Mouse (Mus musculus): ENCODE measurements around the gene Acsbg1. TPM values are rescaled to one million over a fixed set of nuclear protein-coding genes. Genes with fewer than 3 reads are reported as not detected.
A peak's percentile ranks its signal among the peaks of the same experiment; 100 is the strongest.

The Acsbg1 gene
- polyA plus RNA-seq, 1 experiment from 2014 or later: 68.3 TPM

DNA sequence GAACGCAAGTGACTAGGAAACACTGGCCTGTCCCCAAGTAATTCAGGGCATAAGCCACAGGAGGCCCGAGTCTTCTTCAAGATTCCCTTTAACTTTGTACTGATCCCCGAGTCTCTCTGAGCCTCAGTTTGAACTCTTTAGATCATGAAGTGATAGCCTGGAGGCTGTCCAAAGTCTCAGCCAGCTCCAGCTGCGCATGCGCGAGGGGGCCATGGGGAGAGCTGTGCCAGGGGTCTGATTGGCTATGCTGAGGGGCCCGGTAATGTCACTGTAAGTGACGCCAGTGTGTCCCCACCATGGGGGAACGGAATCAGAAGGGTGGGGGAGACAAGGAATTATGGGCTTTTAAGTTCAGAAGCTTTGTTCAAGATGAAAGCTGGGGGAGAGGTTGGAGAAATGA is 2.7 kb upstream of the Acsbg1 start:
- Histone ChIP-seq H3K4me1 (replicated peaks; ENCODE audit: control insufficient read depth, insufficient read depth) (no peaks in the 10 kb centered on the region), H3K36me3 (ENCODE audit: control insufficient read depth, insufficient read depth, low read length) (no peaks in the 10 kb centered on the region), H3K4me3 (ENCODE audit: low read depth, low read length) (no peak overlapping the region), H3K4me2 (replicated peaks; ENCODE audit: low read depth) (no peak overlapping the region), H3K27me3 (ENCODE audit: control insufficient read depth, insufficient read depth, low read length) (no peaks in the 10 kb centered on the region), H3K9me3 (ENCODE audit: control insufficient read depth, low read length) (no peaks in the 10 kb centered on the region), H3K27ac (replicated peaks) (no peak overlapping the region), H3K9ac (ENCODE audit: low read length) (no peak overlapping the region)
- ATAC-seq (ENCODE audit: low FRiP score, low TSS enrichment) (no peak), DNase-seq (ENCODE audit: low spot score) (no peak)
- TF ChIP-seq EP300 (optimal IDR thresholded peaks at IDR 0.05) (no peak), CTCF (IDR thresholded peaks at IDR 0.05; ENCODE audit: low read depth) (no peak)
- WGBS: 75% methylated on average over 9 of the region's 9 CpGs

DNA sequence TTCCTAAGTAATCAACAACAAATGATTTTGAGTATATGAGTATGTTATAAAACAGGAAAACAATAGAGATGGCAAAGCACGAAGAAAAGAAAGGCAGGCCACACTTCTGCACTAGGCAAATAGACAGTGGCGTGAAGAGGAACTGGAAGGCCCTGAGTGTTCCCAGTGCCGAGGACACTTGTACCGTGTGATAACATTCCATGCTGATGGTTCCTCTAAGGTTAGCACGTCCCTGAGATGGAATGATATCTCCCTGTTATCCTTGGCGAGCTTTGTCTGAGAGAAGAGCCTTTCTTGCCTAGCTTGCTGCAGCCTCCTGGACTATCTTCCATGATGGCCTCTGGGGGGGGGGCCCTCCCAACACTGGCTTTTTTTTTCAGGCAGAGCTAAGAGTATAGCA is 2.9 kb downstream of the Acsbg1 start:
- ATAC-seq (ENCODE audit: low FRiP score, low TSS enrichment) (no peak), DNase-seq (ENCODE audit: low spot score) (no peak)
- Histone ChIP-seq H3K27ac (replicated peaks) (no peak overlapping the region), H3K4me1 (replicated peaks; ENCODE audit: control insufficient read depth, insufficient read depth) (no peaks in the 10 kb centered on the region), H3K36me3 (ENCODE audit: control insufficient read depth, insufficient read depth, low read length) (no peaks in the 10 kb centered on the region), H3K9ac (ENCODE audit: low read length) (no peak overlapping the region), H3K9me3 (ENCODE audit: control insufficient read depth, low read length) (no peaks in the 10 kb centered on the region), H3K27me3 (ENCODE audit: control insufficient read depth, insufficient read depth, low read length) (no peaks in the 10 kb centered on the region), H3K4me3 (ENCODE audit: low read depth, low read length) (no peak overlapping the region), H3K4me2 (replicated peaks; ENCODE audit: low read depth) (no peak overlapping the region)
- WGBS: 80% methylated on average over 6 of the region's 6 CpGs
- TF ChIP-seq CTCF (IDR thresholded peaks at IDR 0.05; ENCODE audit: low read depth) (no peak), EP300 (optimal IDR thresholded peaks at IDR 0.05) (no peak)

DNA sequence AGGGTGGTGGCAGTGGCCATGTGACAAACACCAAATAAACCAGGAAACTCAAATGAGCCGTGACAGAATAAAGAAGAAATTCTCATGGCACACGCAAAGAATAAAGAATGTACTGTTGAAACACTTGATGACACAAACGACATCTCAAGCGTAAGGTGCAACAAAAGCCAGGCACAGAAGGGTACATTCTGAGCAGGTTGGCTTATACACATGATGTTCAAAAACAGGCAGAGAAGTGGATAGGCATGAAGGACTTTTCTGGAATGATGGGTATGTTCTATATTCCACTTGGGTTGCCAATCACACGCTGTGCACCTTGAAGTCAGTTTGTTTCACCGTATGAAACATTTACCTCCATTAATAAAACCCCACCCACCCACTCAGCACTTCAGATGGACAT is 5.3 kb downstream of the Acsbg1 start:
- no peak for DNase-seq (ENCODE audit: low spot score)
- Histone ChIP-seq H3K4me3 (ENCODE audit: low read depth, low read length) (no peak overlapping the region), H3K36me3 (ENCODE audit: control insufficient read depth, insufficient read depth, low read length) (no peaks in the 10 kb centered on the region), H3K27me3 (ENCODE audit: control insufficient read depth, insufficient read depth, low read length) (no peaks in the 10 kb centered on the region), H3K9me3 (ENCODE audit: control insufficient read depth, low read length) (no peaks in the 10 kb centered on the region), H3K27ac (replicated peaks) (no peak overlapping the region), H3K9ac (ENCODE audit: low read length) (no peak overlapping the region), H3K4me1 (replicated peaks; ENCODE audit: control insufficient read depth, insufficient read depth) (no peaks in the 10 kb centered on the region), H3K4me2 (replicated peaks; ENCODE audit: low read depth) (no peak overlapping the region)
- ATAC-seq (ENCODE audit: low FRiP score, low TSS enrichment): no peak
- TF ChIP-seq EP300 (optimal IDR thresholded peaks at IDR 0.05) (no peak), CTCF (IDR thresholded peaks at IDR 0.05; ENCODE audit: low read depth) (no peak)
- WGBS: 80% methylated on average over 6 of the region's 6 CpGs

DNA sequence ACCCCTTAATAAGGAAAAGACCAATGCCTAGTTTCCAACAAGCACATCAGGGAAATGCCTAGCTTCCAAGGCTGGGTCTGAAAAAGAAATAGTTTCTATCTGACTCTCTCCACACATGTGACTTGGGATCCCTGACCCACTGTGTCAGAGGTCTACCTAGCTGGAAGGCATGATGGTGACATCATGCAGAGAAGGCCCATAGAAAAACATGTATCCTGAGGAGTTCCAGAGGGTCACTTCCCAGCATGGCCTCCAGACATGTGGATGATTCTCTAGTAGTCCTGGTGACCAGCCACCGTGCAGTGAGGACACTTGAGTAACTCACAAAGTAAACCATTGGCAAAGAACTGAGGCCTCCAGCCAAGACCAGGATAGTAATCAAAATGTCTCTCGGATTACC is 5.8 kb downstream of the Acsbg1 start:
- Histone ChIP-seq H3K4me2 (replicated peaks; ENCODE audit: low read depth) (no peak overlapping the region), H3K27me3 (ENCODE audit: control insufficient read depth, insufficient read depth, low read length) (no peaks in the 10 kb centered on the region), H3K4me3 (ENCODE audit: low read depth, low read length) (no peak overlapping the region), H3K9ac (ENCODE audit: low read length) (no peak overlapping the region), H3K9me3 (ENCODE audit: control insufficient read depth, low read length) (no peaks in the 10 kb centered on the region), H3K36me3 (ENCODE audit: control insufficient read depth, insufficient read depth, low read length) (no peaks in the 10 kb centered on the region), H3K27ac (replicated peaks) (no peak overlapping the region), H3K4me1 (replicated peaks; ENCODE audit: control insufficient read depth, insufficient read depth) (no peaks in the 10 kb centered on the region)
- no peak for ATAC-seq (ENCODE audit: low FRiP score, low TSS enrichment)
- WGBS: 74% methylated on average over 2 of the region's 2 CpGs
- no peak for DNase-seq (ENCODE audit: low spot score)
- TF ChIP-seq CTCF (IDR thresholded peaks at IDR 0.05; ENCODE audit: low read depth) (no peak), EP300 (optimal IDR thresholded peaks at IDR 0.05) (no peak)

DNA sequence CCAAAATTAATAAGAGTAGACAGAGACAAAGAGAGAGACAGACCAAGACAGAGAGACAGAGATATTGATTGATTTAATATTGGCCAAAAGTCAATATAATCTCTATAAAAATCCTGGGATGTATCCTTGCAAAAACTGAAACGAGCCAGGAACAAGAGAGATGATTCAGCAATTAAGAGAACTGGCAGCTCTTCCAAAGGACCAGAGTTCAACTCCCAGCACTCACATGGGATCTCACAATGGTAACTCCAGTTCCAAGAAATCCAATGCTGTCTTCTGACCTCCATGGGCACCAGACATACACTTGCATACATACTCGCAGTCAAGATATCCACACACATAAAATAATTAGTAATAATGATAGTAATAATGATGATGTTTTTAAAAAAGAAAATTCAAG is 8.9 kb downstream of the Acsbg1 start:
- DNase-seq (ENCODE audit: low spot score): no peak
- H3K4me3 ChIP-seq (ENCODE audit: low read depth, low read length): no peak overlapping the region
- no peaks in the 10 kb centered on the region for H3K4me1 ChIP-seq (replicated peaks; ENCODE audit: control insufficient read depth, insufficient read depth)
- ATAC-seq (ENCODE audit: low FRiP score, low TSS enrichment): no peak
- no peaks in the 10 kb centered on the region for H3K36me3 ChIP-seq (ENCODE audit: control insufficient read depth, insufficient read depth, low read length)
- 77% methylated on average over 2 of the region's 2 CpGs for WGBS
- no peaks in the 10 kb centered on the region for H3K9me3 ChIP-seq (ENCODE audit: control insufficient read depth, low read length)
- TF ChIP-seq EP300 (optimal IDR thresholded peaks at IDR 0.05) (no peak), CTCF (IDR thresholded peaks at IDR 0.05; ENCODE audit: low read depth) (no peak)
- no peak overlapping the region for H3K4me2 ChIP-seq (replicated peaks; ENCODE audit: low read depth)
- no peak overlapping the region for H3K9ac ChIP-seq (ENCODE audit: low read length)
- H3K27ac ChIP-seq (replicated peaks): no peak overlapping the region
- H3K27me3 ChIP-seq (ENCODE audit: control insufficient read depth, insufficient read depth, low read length): no peaks in the 10 kb centered on the region

DNA sequence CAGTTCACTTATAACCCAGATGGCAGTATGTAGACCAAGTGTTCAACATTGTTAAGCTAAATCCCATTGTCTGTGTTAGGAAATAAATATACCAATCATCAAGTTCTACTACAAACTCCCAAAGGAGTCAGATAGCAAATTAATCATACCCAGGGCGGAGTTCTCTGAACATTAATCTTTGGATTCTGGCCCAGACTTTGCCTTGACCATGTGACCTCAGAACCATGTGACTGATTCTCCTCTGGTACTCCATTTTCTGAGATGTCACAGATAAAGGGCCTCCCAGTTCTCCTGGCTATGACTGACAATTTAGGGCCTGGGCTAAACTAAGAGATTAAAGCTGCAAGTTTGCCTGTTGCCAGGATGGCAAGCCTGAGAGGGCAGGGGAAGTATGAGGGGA is 12.3 kb downstream of the Acsbg1 start:
- H3K4me3 ChIP-seq (ENCODE audit: low read depth, low read length): no peak overlapping the region
- H3K4me1 ChIP-seq (replicated peaks; ENCODE audit: control insufficient read depth, insufficient read depth): no peaks in the 10 kb centered on the region
- TF ChIP-seq EP300 (optimal IDR thresholded peaks at IDR 0.05) (no peak), CTCF (IDR thresholded peaks at IDR 0.05; ENCODE audit: low read depth) (no peak)
- no peak overlapping the region for H3K4me2 ChIP-seq (replicated peaks; ENCODE audit: low read depth)
- H3K9ac ChIP-seq (ENCODE audit: low read length): no peak overlapping the region
- ATAC-seq (ENCODE audit: low FRiP score, low TSS enrichment): 0 out of 2 replicates have a peak, but pooled peaks have one; percentile 31
- H3K36me3 ChIP-seq (ENCODE audit: control insufficient read depth, insufficient read depth, low read length): no peaks in the 10 kb centered on the region
- WGBS: 52% methylated on average over 1 of the region's 1 CpGs
- H3K9me3 ChIP-seq (ENCODE audit: control insufficient read depth, low read length): no peaks in the 10 kb centered on the region
- no peaks in the 10 kb centered on the region for H3K27me3 ChIP-seq (ENCODE audit: control insufficient read depth, insufficient read depth, low read length)
- H3K27ac ChIP-seq (replicated peaks): peak overlapping the region; percentile 40; the same call in 1 of the 2 replicates
- no peak for DNase-seq (ENCODE audit: low spot score)

Measured in stomach, postnatal 0 days (tissue).